Mouse (Mus musculus) adrenal gland, adult 8-10 months (tissue): ENCODE data around the gene Zcwpw1. TPM values are rescaled to one million over a fixed set of nuclear protein-coding genes. Genes with fewer than 3 reads are reported as not detected.
A peak's percentile ranks its signal among the peaks of the same experiment; 100 is the strongest.
"Not testable (repeated sequence)": the region's sequence is repeated elsewhere in the genome, so short reads cannot be mapped to it uniquely, and the experiment has no call there.

Source experiments
- DNase-seq: peaks from one replicate; pipeline ENCODE4 v3.0.0; 2022
- total RNA-seq, 4 experiments: library from RNA; stranded (reverse); gene quantifications; 2 replicates each; pipeline ENCODE4 v1.2.4; 2022

Gene Zcwpw1
- total RNA-seq: 1 to 10 TPM; 1.4 to 4.4 (median 2.8) TPM

DNA sequence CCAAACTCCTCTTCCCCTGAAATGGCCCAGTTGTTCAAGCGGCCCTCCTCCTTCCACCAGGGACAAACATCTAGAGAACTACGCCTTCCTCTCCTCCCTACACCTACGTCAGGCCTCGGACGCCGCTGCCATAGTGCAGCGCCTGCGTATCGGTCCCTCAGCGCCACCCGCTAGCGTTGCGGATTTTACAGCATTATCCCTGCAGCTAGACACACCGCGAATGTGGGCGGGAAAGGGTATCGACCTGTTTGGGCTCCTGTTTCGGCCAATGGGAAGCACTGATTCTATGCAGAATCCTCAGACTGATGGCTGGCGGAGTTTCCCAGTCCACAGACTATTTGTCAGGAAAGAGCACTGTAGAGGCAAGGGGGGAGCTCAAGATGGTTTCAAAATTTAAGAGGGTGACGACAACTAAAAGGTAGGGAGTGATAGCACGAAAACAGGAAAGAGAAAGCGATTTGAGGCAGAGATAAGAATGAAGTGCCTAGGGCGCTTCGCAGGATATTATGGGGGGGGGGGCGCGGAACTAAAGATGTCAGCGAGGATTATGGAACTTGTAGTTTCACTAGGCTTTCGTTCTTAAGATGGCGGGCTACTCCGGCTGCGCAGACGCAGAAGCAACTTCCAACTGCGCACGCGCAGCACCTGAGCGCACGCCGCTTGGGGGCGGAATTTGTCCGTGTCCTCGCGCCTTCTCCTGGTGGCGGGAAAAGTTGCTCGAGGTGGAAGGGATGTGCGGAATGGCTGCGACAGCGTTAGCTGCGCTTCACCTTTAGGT lies at the start of gene Zcwpw1, which contains the start of gene Mepce:
Gene Zcwpw1 (plus strand): TSS at position 648 of the 778 bp plus-strand sequence.
Gene Mepce (minus strand): TSS at position 505 of the 778 bp plus-strand sequence.
- peak; percentile 95 for DNase-seq

DNA sequence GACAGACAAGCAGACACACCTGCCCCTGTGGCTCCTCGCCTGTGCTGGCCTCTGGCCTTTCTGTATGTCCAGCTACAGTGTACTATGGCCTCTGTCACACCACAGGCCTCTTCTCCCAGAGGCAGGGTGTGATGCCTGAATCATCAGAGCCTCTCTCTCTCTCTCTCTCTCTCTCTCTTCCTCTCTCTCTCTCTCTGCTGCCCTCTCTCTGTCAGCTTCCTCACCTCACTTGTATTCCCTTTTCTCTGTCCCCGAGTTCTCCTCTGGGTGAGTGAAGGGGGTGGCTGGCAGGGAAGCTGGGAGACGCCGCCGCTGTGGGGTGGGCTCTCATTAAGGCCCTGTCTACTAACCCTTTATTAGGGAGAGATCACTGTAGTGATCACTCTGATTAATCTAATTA lies 49.1 kb upstream of the Zcwpw1 start:
- DNase-seq: no peak

DNA sequence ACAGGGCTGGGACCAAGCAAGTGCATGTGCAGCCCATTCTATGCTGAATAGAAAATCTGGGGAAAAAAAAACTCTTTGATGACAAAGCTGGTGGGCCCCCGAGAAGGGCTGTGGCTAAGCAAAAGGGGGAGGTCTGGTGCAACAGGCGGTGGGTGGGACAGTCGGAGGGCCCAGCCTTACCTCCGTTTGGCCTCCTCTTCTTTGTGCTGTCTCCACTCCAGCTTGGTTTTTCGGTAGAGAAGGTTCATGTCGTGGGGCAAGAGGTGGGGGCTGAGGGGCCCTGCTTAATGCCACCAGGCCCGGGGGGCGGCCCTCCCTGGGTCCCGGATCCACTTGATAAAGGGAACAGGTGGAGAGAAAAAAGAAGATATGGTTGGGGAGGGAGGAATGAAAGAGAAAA lies 48.1 kb upstream of the Zcwpw1 start:
- DNase-seq: no peak

DNA sequence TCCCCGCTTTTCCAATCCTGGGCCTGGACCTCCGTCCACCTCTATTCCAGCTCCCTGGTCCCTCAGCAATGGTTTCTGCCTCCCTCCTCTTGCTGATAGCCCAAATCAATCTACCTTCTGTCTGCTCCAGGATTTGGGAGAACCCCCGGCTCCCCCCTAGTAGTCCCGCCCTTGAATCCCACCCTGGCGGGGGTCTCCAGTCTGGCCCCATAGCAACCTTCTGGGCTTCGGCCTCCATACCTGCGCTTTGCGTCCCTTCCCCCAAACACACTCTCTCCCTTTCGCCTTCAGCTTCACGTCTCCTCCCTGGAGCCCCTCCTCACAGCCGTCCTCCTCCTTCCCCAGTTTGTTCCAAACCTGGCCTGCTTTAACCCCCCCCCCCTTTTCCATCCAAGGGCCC lies 47.1 kb upstream of the Zcwpw1 start:
- DNase-seq: no peak

DNA sequence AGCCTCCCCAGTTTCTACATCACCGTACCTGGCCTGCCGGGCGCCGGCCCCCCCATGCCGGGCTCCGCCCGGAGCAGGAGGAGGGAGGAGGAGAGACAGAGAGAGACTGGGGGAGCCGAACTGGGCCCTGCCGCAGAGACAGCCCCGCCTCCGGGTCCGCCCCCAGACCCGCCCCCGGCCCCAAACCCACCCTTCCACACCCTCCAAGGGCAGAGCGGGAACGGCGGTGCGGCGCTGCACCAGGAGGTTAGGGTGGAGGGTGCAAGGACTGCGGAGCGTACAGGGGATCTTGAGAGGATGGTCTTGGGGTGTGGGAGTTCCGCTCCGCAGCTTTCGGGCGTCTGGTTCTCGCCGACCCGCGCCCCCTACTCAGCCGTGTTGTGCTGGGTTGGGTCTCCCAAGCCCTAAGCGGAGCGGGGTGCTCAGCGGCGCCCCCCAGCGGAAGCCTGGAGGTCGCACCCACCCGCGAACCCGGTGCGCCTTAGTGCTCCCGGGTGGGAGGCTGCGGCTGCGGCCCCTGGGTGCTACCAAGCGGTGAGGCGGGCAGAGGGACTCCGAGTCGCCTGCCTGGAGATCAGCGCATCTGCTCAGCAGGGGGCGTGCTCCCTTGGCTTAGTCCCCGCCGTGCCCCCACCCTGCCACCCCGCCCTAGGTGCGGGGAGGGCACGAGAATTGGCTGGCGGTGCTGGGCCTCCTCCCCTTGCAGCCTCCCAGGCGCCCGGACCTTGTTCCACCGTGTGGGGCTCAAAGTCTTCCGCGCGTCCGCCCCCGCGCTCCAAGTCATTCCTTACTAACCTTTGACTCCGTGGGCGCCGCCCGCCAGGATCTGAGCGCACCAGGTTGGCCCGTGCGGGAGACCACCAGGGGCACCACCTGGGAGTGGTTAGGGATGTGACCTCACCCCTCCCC lies 46.3 kb upstream of the Zcwpw1 start, which contains the start of gene Nyap1:
Gene Nyap1 (minus strand): TSS at position 585 of the 909 bp plus-strand sequence.
- DNase-seq: peak; percentile 65

DNA sequence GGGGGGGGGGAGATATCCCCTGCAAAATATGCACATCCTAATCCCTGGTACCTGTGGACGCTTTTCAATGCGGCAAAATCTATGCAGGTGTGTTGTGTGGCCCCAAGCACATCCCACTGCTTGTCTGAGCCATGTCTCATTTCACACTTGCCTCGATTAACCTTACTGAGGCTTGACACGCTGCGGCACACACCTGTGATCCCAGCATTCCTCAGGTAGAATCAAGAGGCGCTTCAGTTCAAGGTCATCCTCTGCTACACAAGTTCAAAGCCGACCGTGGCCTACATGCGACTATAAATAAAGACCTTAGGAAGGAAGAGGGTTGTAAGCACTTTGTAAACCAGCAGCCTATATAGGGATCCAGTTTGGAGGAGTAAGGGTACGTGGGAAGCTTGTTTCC lies 45.5 kb upstream of the Zcwpw1 start:
- DNase-seq: no peak

DNA sequence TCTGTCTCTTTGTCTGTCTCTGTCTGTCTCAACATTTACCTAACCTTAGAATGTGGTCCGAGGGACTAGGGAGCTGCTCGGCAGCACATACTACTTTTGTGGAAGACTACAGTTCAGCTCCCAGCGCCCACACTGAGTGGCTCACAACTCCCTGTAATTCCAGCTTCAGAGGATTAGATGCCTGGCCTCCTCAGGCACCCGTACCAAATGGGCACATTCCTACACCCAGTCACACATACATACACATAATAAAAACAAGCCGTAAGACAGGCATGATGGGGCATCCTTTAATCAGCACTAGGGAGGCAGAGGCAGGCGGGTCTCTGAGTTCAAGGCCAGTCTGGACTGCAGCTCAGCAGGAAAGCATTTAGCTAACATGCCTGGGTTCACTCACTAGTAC lies 44.8 kb upstream of the Zcwpw1 start:
- no peak for DNase-seq

DNA sequence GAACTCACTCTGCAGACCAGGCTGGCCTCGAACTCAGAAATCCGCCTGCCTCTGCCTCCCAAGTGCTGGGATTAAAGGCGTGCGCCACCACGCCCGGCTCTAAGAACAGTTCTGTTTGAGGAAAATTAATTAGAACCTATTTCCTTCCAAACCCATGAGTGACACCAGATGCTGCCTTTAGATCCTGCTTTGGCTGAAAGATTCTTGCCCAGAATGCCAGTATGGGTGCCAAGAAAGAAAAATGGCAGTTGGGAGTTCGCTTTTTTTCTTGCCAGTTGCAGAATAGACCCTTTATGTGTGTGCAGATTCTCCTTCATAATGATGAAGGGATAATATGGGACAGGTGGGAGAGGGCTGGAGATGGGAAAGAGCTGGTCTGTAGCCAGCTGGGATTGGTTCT lies 43.4 kb upstream of the Zcwpw1 start:
- DNase-seq: no peak

DNA sequence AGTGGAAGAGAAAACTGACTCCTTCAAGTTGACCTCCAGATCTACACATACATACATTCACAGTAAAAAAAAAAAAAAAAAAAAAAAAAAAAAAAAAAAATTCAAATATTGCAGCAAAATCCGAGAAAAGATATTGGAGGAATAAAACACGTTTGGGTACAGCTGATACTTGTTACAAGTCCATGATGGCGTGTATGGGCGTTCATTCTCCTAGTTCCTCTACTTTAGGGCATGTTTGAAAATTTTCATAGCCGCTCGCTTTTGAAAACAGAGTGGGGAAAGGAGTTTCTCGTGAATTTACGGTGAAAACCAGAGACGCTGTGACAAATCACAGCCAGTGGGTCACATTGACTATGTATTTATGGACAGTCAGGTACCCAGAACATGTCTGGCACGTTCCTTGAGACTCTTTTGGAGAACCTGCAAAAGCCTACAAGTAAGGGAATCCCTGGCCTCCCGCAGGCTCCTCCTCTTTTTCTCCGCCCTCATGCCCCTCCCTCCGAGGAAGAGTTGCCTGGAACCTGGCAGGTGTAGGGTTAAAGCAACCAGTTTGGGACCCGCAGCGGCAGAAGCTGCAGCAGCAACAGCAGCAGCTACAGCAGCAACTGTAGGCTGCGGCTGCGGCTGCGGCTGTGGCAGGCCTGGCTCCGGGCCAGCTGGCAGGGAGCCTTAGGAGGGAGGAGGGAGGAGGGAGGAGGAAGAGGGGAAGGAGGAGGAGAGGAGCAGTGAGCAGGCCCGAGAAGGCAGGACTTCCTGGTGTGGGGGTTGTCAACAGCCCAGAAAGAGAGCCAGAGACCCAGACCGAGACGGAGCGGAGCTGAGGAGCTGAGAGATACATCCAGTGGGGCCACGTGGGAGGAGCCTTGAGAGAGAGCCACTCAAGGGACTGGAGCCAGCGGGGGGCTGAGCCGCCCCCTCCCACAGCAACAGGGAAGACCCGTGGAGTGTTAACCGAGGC lies 42.1 kb upstream of the Zcwpw1 start, which contains the start of gene Tsc22d4:
Gene Tsc22d4 (plus strand): TSS at position 517 of the 958 bp plus-strand sequence.
- peak; percentile 92 for DNase-seq

DNA sequence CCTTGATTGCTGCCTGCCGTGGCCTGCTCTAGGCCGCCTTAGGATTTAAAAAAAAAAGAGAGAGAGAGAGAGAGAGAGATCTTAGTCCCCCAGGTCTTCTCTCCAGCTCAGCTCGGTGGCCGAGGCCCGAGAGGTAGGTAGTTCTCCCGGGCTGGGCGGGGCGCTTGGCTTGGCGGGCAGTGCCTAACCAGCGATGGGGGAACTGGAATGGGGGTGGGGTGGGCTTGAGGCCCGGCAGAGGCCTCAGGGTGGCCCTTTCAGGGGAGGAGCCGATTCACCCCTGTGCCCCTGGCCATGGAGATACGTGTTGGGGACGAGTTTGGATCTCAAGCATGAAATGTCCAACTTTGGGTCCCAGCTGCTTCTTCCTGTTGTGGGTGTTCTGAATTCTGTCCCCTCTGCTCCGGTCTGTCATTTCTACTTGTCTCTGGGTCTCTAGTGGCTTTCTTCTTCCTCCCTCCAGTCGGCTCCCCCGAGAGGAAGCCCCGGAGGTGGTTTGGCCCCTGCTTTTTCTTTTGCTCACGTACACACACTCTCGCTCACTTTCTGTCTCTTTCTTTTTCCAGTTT lies 41.2 kb upstream of the Zcwpw1 start:
- DNase-seq: no peak

DNA sequence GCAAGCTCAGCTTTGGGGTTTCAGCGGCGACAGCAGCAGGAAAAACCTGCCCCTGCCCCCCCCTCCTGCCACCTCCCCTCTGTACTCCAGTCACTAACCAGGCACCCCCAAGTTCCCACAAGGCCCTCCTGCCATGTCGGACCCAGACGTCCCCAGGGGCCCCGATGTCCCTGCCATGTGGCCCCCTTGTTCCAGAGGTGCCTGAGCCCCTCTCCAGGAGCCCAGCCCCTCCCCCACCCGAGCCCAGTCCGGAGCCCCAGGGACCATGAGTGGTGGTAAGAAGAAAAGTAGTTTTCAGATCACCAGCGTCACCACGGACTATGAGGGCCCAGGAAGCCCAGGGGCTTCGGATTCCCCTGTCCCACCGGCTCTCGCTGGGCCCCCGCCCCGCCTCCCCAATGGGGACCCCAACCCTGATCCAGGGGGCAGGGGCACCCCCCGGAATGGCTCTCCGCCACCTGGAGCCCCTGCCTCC lies 40.7 kb upstream of the Zcwpw1 start:
- DNase-seq: no peak

DNA sequence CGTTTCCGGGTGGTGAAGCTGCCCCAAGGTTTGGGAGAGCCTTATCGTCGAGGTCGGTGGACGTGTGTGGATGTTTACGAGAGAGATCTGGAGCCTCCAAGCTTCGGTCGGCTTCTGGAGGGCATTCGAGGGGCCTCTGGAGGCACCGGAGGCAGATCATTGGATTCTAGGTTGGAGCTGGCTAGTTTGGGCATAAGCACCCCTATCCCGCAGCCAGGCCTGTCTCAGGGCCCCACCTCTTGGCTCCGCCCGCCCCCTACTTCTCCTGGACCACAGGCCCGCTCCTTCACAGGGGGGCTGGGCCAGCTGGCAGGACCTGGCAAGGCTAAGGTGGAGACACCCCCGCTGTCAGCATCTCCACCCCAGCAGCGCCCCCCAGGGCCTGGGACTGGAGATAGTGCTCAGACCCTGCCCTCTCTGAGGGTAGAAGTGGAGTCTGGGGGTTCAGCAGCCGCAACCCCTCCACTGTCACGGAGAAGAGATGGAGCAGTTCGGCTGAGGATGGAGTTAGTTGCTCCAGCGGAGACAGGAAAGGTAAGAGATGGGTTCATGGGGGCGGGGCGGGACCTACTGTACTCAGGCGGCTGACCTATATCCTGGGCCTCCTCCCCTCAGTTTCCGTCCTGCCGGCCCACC lies 40.2 kb upstream of the Zcwpw1 start:
- DNase-seq: no peak

DNA sequence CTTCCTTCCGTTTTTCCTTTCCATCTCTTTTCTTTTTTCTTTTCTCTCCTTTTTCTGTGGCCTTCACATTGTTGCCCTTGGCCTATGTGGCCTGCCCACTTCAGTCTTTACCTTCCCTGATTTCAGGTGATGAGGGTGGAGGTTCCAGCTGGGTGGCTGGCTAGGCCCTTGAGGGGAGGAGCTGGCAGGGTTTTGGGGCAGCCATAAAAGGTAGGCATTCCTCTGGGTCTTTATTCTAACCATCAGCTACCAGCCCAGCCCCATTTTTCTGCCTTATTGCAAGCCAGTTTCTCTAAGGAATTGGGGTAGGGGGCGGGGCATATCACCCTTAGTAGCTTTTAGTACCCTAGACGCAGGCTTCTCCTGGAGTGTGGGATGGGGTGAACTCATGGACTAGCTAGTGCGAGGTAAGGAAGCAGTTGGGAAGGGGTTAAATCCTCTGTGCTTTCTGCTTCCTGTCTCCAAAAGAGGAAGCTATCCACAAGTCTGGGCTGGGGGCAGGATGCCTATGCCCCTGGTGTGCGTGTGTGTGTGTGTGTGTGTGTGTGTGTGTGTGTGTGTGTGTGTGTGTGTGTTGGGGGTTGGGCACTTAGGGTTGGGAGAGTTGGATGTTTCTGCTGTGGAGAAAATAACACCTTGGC lies 39.3 kb upstream of the Zcwpw1 start:
- no peak for DNase-seq

DNA sequence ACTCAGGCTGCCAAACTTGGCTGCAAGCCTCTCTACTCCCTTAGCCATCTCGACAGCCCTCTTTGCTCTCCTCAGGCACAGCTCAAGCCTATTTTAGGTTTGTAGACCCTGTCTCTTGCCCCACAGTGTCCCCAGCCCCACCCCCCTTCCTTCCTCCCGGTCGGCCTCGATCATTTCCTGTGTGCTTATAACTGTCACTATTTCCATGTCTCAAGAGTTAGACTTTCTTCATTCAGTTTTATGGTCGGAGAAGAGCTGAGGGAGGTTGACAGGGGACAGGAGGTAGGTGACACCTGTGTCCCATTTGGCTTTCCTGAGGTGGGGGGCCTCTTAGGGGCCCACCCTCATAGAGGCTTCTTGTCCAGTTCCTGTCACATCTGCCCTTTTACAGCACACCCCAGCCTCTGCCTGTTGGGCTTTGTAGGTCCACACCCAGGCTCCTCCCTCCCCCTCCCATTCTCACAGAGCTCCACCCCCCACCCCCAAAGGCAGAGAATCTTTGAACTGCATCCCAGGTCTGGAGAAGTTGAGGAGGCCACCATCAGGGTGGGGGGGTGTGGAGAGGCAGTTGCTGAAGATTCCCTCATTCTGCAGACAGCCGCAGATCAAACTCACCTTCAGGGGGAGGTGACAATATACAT lies 38.3 kb upstream of the Zcwpw1 start:
- no peak for DNase-seq

DNA sequence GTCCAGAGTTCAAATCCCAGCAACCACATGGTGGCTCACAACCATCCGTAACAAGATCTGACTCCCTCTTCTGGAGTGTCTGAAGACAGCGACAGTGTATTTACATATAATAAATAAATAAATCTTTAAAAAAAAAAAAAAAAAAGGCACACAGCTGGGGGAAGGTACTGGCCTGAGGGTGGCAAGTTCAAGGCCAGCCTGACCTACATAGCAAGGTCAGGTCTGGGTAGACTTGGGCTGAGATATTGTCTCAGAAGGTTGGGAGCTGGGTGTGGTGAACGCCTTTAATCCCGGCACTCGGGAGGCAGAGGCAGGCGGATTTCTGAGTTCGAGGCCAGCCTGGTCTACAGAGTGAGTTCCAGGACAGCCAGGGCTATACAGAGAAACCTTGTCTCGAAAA lies 37.4 kb upstream of the Zcwpw1 start:
- not testable (repeated sequence) for DNase-seq

DNA sequence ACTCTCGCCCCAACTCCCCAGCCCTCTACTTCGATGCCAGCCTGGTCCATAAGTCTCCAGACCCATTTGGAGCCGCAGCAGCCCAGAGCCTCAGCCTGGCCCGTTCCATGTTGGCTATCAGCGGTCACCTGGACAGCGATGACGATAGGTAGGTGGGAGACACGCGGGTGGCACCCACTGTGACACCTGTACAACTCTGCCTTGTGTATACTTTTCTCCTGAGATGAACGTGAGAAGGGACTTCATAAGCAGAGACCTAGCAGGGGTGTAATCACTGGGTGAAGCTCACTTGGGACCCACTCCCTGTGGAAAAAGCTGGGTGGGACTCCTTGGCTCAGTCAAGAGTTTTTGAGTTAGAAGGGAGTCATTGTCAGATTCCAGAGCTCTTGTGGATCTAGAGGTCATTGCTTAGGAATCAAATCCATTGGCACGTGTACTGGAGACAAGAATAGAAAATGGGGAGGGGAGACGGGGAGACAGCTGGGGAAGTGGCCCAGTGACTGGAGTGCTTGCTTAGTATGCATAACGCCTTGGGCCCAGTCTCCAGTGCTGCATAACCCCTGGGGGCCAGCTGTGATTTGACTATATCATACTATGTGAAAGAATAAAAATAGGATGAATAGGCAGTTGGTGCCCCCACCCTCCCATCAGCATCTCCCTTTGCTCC lies 36.2 kb upstream of the Zcwpw1 start:
- no peak for DNase-seq

DNA sequence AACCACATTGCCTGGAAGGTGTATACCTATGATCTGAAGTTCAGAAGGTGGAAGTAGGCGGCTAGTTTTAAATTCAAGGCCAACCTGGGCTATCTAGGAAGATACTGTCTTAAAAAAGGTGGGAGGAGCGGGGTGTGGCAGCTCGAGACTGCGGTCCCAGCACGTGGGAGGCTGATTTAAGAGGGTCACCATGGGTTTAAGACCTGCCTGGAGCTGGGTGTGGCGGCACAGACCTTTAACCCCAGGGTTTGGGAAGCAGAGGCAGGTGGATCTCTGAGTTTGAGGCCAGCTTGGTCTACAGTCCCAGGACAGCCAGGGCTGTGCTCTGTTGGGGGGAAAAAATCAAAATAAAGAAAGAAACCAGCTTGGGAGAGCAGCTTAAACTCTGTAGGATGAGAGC lies 35.6 kb upstream of the Zcwpw1 start:
- DNase-seq: no peak

DNA sequence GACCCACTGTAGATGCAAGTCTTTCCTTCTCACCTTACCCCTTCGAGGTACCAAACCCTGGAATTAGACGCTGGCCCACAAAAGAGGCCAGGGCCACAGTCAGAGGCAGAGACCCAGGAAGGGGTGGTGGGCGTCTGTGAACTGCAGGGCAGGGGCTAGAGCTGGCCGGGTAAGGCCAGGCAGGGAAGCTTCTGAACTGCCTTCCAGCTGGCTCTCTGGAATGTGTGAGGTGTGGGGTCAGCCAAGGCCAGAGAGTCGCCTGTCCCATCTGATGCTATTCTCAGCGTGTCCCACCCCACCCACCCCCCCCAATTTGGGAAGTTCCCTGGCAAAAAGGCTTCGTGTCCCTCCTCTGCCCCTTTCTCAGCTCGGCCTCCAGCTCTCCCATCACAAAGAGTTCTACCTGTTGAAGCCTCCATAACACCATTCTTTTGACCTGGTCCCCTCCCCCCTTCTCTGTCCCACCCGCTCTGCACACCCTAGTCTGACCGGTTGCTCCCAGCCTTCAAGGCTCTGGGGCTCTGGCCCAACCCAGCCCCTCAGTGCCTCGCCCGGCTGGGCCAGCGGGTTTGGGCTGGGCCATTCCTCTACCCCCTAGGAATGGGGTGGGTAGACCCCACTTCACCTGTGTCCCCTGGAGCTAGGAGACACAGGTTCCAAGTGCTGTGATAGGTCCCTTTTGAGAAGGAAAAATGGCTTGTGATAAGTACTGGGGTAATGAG lies 34.3 kb upstream of the Zcwpw1 start:
- DNase-seq: no peak

DNA sequence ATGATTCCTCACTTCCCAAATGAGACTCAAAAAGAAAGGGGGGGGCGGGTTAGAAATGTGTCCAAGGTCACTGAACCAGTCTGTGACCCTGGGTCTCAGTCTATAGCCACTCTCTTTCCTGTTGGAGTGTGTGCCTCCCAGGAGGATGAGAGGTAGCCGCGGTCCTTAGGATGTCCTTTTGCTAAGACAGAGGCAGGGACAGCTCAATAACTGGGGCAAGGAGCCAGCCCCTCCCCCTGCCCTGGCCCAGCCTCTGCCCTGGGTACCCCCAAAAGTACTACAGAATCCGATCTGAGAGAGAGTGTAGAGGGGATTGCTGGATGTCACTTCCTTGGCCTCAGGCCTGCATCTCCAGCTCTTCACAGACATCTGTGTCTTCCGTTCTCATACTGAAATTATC lies 32.2 kb upstream of the Zcwpw1 start:
- no peak for DNase-seq
